Mouse (Mus musculus) heart, embryonic 16.5 days (tissue): ENCODE measurements around the gene Pkp2. TPM values are rescaled to one million over a fixed set of nuclear protein-coding genes. Genes with fewer than 3 reads are reported as not detected.

Experiments
- ATAC-seq: fragments of 200-750 bp; cut with Nextera tagmentation; replicated peaks from 2 replicates; pipeline ENCODE4 v1.8.0; 2017; ENCODE audit warnings: moderate number of reproducible peaks; ENCODE audit not compliant: insufficient read depth, low FRiP score; ENCODE audit errors: extremely low read depth
- H3K27ac ChIP-seq: fragments of 300-500 bp; sonication (generic); 2 replicates; pipeline ENCODE4 v1.5.1; 2014; ENCODE audit warnings: mild to moderate bottlenecking, low read length, control low read depth, moderate library complexity
- H3K27me3 ChIP-seq: fragments of 300-500 bp; sonication (generic); 2 replicates; pipeline ENCODE4 v1.6.1; 2014; ENCODE audit warnings: low read length, mixed read lengths; ENCODE audit not compliant: control insufficient read depth, insufficient read depth
- H3K36me3 ChIP-seq: fragments of 300-500 bp; sonication (generic); 2 replicates; pipeline ENCODE4 v1.6.1; 2014; ENCODE audit not compliant: control insufficient read depth, insufficient read depth
- H3K4me1 ChIP-seq: fragments of 300-500 bp; sonication (generic); 2 replicates; pipeline ENCODE4 v1.6.1; 2014; ENCODE audit warnings: low read length, mixed read lengths; ENCODE audit not compliant: control insufficient read depth, insufficient read depth
- H3K4me2 ChIP-seq: fragments of 300-500 bp; sonication (generic); 2 replicates; pipeline ENCODE4 v1.6.1; 2014; ENCODE audit warnings: low read depth, mild to moderate bottlenecking, control low read depth, low read length
- H3K4me3 ChIP-seq: fragments of 300-500 bp; sonication (generic); 2 replicates; pipeline ENCODE4 v1.5.1; 2014; ENCODE audit warnings: mild to moderate bottlenecking, control low read depth, low read length
- H3K9ac ChIP-seq: fragments of 300-500 bp; sonication (generic); 2 replicates; pipeline ENCODE4 v1.6.1; 2014; ENCODE audit warnings: low read length, control low read depth
- H3K9me3 ChIP-seq: fragments of 300-500 bp; sonication (generic); replicated peaks from 2 replicates; pipeline ENCODE4 v1.6.1; 2016; ENCODE audit warnings: low read length; ENCODE audit not compliant: control insufficient read depth
- WGBS: fragments of 180-500 bp; shearing (Covaris S2); extraction: QIAGEN DNeasy Blood & Tissue Kit; methylation state at CpG from one replicate; pipeline ENCODE4 v1.1.7; 2014; 5-methylcytosine and 5-hydroxymethylcytosine counted together
- polyA plus RNA-seq: library from polyadenylated mRNA; unstranded; fragments of >200 nt; fragmentation: Nextera tagmentation; extraction: Ambion mirVana; gene quantifications from 2 replicates; pipeline ENCODE4 v1.2.1, GENCODE M21; 2015

Gene Pkp2
- polyA plus RNA-seq, 1 experiment from 2014 or later, result 116 TPM

GRCm38 (mm10) chr16:16250470-16250869 is 37.4 kb downstream of the Pkp2 start:
- Histone ChIP-seq H3K27ac (peak overlapping the region; percentile 29; the same call in 1 of the 2 replicates), H3K4me2 (no peak overlapping the region), H3K9ac (no peak overlapping the region), H3K36me3 (peaks cover 15% of the 10 kb centered on the region), H3K9me3 (no peaks in the 10 kb centered on the region), H3K4me1 (peaks cover 20% of the 10 kb centered on the region), H3K4me3 (no peak overlapping the region), H3K27me3 (no peaks in the 10 kb centered on the region)
- 27% methylated on average over 2 of the region's 2 CpGs for WGBS
- no peak for ATAC-seq

GRCm38 (mm10) chr16:16253326-16254074 is 40.4 kb downstream of the Pkp2 start:
- Histone ChIP-seq H3K4me1 (peaks cover 31% of the 10 kb centered on the region), H3K9ac (peak overlapping the region; percentile 47; the same call in 1 of the 2 replicates), H3K27me3 (no peaks in the 10 kb centered on the region), H3K27ac (peak overlapping the region; percentile 91), H3K36me3 (peaks cover 9% of the 10 kb centered on the region), H3K4me3 (no peak overlapping the region), H3K4me2 (no peak overlapping the region), H3K9me3 (no peaks in the 10 kb centered on the region)
- peak; percentile 74 for ATAC-seq
- 19% methylated on average over 4 of the region's 4 CpGs for WGBS

- Histone ChIP-seq H3K9ac (no peak overlapping the region), H3K36me3 (peaks cover 12% of the 10 kb centered on the region), H3K27me3 (no peaks in the 10 kb centered on the region), H3K9me3 (no peaks in the 10 kb centered on the region), H3K4me1 (peaks cover 39% of the 10 kb centered on the region), H3K27ac (peak overlapping the region; percentile 93), H3K4me3 (no peak overlapping the region), H3K4me2 (no peak overlapping the region)
- WGBS, result 45% methylated on average over 1 of the region's 1 CpGs
- ATAC-seq, result no peak
These were observed 42.1 kb downstream of the Pkp2 start for GRCm38 (mm10) chr16:16255217-16255616.

- peaks cover 17% of the 10 kb centered on the region for H3K36me3 ChIP-seq
- H3K4me2 ChIP-seq, result peak overlapping the region; percentile 3; the same call in 1 of the 2 replicates
- WGBS, result 37% methylated on average over 7 of the region's 7 CpGs
These were observed 42.8 kb downstream of the Pkp2 start for GRCm38 (mm10) chr16:16255874-16256273.

GRCm38 (mm10) chr16:16256672-16257071 is 43.6 kb downstream of the Pkp2 start:
- H3K4me1 ChIP-seq, result peaks cover 40% of the 10 kb centered on the region
- ATAC-seq, result peak; percentile 91

More at GRCm38 (mm10) chr16:16255874-16256273, 42.8 kb downstream of the Pkp2 start:
- Histone ChIP-seq H3K9ac (0 out of 2 replicates have a peak overlapping the region, but pooled peaks have one; percentile 18), H3K4me1 (peaks cover 36% of the 10 kb centered on the region), H3K27me3 (no peaks in the 10 kb centered on the region), H3K27ac (peak overlapping the region; percentile 93), H3K9me3 (no peaks in the 10 kb centered on the region), H3K4me3 (no peak overlapping the region)
- no peak for ATAC-seq

GRCm38 (mm10) chr16:16260882-16261281 is 47.8 kb downstream of the Pkp2 start:
- H3K4me2 ChIP-seq, result no peak overlapping the region
- no peaks in the 10 kb centered on the region for H3K9me3 ChIP-seq
- no peak for ATAC-seq
- H3K4me3 ChIP-seq, result no peak overlapping the region
- H3K27ac ChIP-seq, result no peak overlapping the region
- no peak overlapping the region for H3K9ac ChIP-seq
- H3K36me3 ChIP-seq, result peaks cover 21% of the 10 kb centered on the region
- WGBS, result 84% methylated on average over 5 of the region's 5 CpGs
- H3K27me3 ChIP-seq, result no peaks in the 10 kb centered on the region
- peaks cover 24% of the 10 kb centered on the region for H3K4me1 ChIP-seq

More at GRCm38 (mm10) chr16:16256672-16257071, 43.6 kb downstream of the Pkp2 start:
- Histone ChIP-seq H3K4me3 (no peak overlapping the region; the same call in 1 of the 2 replicates), H3K27ac (peak overlapping the region; percentile 91), H3K9ac (peak overlapping the region; percentile 27), H3K36me3 (peaks cover 19% of the 10 kb centered on the region), H3K27me3 (no peaks in the 10 kb centered on the region), H3K4me2 (peak overlapping the region; percentile 16), H3K9me3 (no peaks in the 10 kb centered on the region)
- WGBS, result 26% methylated on average over 1 of the region's 1 CpGs

- H3K4me2 ChIP-seq, result no peak overlapping the region
- H3K36me3 ChIP-seq, result peaks cover 21% of the 10 kb centered on the region
- H3K27me3 ChIP-seq, result no peaks in the 10 kb centered on the region
- ATAC-seq, result no peak
- 83% methylated on average over 6 of the region's 6 CpGs for whole genome bisulfite sequencing
- no peak overlapping the region for H3K9ac ChIP-seq
- H3K27ac ChIP-seq, result 0 out of 2 replicates have a peak overlapping the region, but pooled peaks have one; percentile 25
- no peaks in the 10 kb centered on the region for H3K9me3 ChIP-seq
- H3K4me1 ChIP-seq, result peaks cover 21% of the 10 kb centered on the region
- no peak overlapping the region for H3K4me3 ChIP-seq
These were observed 48.4 kb downstream of the Pkp2 start for GRCm38 (mm10) chr16:16261481-16261880.

GRCm38 (mm10) chr16:16262436-16262835 is 49.3 kb downstream of the Pkp2 start:
- no peak for ATAC-seq
- H3K9ac ChIP-seq, result no peak overlapping the region
- H3K36me3 ChIP-seq, result peaks cover 26% of the 10 kb centered on the region
- no peak overlapping the region for H3K4me2 ChIP-seq
- WGBS, result 71% methylated on average over 3 of the region's 3 CpGs
- H3K4me3 ChIP-seq, result no peak overlapping the region
- H3K4me1 ChIP-seq, result peaks cover 16% of the 10 kb centered on the region
- H3K27me3 ChIP-seq, result no peaks in the 10 kb centered on the region
- H3K27ac ChIP-seq, result peak overlapping the region; percentile 37; the same call in 1 of the 2 replicates
- no peaks in the 10 kb centered on the region for H3K9me3 ChIP-seq

- H3K9ac ChIP-seq, result no peak overlapping the region
- H3K27ac ChIP-seq, result no peak overlapping the region
- H3K4me3 ChIP-seq, result no peak overlapping the region
- no peaks in the 10 kb centered on the region for H3K4me1 ChIP-seq
- WGBS, result 63% methylated on average over 3 of the region's 3 CpGs
- H3K4me2 ChIP-seq, result no peak overlapping the region
- no peaks in the 10 kb centered on the region for H3K27me3 ChIP-seq
- H3K36me3 ChIP-seq, result peaks cover 26% of the 10 kb centered on the region
- no peaks in the 10 kb centered on the region for H3K9me3 ChIP-seq
- no peak for ATAC-seq
These were observed 59.9 kb downstream of the Pkp2 start for GRCm38 (mm10) chr16:16272978-16273377.
